Mouse (Mus musculus): ENCODE results near the gene Ptbp1.

Gene Ptbp1

DNA sequence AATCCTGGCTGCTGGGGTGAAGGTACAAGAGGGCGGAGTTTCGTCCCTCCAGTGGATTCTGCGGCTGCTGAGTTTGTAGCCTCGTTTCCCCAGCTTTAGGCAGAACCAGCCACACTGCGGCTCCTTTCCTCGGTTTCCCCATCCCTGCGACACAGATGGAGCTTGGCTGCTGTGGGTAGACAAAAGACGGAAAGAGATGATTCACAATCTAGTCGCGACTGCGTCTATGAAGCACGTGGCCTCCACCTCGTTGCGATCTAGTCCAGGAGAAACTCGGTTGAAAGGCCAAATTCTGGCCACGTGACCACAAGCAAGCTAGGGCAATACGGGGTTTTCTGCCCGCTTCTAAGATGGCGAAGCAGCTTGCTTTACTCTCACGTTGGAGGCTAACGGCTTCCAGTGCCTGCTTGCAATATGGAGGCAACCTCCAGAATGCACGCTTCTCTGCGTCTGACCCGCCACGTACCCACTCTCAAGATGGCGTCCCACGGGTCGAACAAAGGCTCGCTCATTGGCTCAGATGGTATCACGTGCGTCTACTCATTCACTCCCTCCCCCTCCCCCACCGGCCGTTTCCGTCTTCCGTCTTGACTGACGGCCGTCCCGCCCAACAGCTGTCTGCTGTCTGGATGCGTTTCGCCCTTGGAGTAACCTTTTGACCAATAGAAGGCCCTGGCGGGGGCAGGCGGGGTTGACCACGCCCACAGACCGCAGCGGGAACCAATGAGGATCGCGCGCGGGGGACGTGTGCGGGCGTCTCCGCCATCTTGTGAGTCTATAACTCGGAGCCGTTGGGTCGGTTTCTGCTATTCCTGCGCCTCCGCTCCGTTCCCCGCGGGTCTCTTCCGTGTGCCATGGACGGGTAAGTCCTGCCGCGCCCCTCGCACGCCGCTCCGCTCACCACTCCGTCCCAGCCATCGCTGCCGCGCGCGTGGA, at the start of gene Ptbp1:
Gene Ptbp1, plus strand, starts transcription at position 568 of the 936 bp plus-strand sequence.
- peak; percentile 100 for DNase-seq (ENCODE audit: low read depth, low spot score)

DNA sequence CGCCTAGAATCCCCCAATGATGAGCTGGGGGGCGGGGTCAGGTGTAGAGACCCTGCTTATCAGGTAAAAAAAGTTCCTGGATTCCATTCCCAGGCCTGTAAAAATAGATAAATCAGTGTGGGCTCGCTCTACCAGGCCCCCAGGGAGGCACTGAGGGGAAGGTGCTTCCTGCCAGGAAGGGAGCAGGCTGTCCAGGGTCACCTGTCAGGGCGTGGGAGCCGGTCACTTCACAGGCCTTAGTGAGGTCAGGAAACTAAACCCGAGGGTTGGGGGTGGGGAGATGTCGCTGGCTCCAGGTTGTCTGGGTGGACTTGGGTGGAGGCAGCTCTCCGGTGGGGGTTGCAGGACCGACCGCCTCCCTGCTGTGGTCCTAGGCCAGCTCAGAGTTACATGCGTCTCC, 48.6 kb upstream of the Ptbp1 start:
- no peak for DNase-seq (ENCODE audit: low read depth, low spot score)

DNA sequence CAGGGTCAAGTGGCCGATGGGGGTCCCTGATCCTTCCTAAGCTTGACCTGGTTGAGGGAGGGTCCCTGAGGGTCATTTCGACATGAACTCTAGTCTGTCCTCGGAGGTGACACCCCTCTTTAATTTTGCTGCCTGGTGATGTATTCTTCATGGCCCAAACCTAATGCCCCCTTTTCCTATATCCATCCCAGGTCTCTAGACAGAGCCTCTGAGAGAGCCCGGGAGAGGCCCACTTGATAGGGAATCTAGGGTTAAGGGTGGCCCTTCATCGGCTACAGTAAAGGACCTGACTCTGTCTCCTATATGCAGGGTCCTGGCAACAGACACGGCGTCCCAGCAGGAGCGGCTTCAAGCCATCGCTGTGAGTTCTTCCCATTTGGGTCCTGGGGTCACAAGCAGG, 47.9 kb upstream of the Ptbp1 start:
- no peak for DNase-seq (ENCODE audit: low read depth, low spot score)

DNA sequence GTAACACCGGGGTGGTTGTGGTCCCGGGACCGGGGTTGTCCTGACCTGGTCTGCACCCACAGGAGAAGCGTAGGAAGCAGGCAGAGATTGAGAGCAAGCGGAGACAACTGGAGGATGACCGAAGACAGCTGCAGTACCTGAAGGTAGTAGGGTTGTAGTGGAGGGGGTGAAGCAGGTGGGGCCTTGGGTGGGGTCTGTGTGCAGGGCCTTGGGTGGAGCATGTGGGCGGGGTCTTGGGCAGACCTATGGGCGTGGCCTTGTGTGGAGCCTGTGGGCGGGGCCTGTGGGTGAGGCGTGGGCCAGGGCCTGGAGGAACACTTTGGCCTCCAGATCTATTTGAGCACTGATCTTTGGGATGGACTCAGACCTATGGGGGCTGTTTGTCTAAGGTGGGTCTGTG, 47.3 kb upstream of the Ptbp1 start:
- DNase-seq (ENCODE audit: low read depth, low spot score): no peak

DNA sequence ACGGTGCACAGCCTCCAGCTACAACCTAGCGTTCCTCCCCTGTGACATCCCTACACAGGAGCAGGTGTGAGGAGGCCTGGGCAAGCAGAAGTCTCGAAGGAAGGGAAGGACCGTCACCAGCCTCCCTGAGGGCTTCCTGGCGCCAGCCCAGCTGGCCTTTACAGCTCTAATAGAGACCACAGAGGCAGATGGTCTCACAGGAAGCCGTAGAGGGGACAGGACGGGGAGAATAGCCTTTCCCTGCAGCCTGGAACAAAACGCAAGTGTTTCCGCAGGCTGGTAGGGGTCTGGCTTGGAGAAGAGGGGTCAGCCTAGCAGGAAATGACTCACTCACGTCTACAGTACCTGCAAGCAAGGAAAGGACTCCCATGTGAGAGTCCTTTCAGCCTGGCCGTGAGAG, 46.4 kb upstream of the Ptbp1 start:
- no peak for DNase-seq (ENCODE audit: low read depth, low spot score)

DNA sequence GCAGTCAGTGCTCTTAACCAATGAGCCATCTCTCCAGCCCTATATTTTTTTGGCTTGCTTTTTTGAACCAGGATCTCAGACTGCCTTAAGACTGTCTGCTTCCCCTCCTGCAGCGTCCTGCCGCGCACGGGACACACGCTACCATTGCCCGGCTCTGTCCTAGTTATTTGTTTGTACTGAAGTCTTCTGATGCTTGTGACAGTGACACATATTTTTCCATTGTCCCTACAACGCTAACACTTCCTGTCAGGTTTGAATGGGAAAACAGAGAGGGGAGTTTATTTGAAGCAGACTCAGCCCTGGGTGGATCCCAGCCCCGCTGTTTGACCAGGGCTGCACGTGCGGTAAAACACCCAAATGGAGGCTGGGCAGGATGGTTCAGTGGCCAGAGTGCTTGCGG, 45.5 kb upstream of the Ptbp1 start:
- DNase-seq (ENCODE audit: low read depth, low spot score): no peak

DNA sequence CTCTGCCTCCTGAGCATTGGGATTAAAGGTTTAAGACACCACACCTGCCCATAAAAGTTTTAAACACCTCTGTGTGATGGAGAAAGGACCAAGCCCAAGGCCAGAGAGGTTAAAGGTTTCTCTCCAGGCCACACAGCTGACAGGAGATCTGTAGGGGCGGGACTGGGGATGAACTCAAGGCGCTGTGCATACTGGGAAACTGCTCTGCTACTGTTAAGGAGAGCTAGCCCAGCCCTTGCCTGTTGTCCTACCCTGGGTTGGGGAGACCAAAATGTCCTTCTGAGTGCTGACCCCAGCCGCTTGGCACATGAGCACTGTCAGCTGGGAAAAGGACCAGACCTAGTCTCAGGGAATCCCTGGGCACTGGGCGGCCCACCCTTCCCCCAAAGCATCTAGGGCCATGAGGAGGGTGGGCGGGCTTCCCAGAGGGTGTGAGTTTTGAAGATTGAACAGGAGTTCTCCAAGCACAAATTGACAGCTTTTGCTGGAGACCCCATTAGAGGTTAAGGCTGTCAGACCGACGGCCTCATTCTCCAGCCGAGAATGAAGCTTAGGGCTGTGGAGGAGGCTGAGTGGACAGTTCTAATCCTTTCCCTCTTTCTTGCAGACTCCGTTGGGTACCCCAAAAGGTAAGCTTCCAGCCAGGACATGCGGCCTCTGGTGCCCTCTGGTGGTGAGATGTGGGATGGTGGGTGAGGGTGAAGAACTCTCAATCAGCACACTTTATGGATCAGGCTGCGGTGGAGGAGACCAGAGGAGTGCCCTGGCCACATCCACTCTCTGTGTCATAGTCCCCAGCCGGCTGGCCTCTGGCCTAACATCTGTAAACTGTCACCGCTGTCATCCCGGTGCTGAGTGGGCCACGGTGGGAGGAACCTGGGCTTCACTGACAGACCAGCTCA, 42.2 kb upstream of the Ptbp1 start:
- DNase-seq (ENCODE audit: low read depth, low spot score): peak; percentile 46

DNA sequence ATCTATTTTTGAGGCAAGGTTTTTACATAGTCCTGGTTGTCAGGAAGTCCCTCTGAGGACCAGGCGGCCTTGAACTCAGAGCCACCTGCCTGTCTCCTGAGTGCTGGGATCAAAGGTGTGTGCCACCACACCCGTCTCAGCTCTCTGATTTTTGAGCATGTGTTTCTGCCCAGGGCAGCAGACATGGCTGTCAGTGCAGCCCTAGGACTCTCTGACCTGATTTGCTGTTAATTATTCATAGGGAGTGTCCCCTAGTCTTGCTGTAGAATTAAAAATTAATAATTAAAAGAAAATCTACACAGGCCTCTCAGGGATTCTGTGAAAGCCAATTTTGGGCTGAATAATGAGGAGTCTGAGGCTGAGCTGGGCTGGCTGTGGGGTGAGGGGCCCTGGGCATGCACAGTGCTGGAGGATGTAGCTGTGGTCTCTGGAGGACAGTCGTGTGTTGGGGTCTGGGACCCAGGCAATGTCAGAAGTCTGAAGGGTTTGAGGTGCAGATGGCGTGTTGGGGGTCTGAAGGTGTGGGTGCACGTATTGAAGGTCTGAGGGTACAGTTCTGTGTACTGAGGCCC, 39.9 kb upstream of the Ptbp1 start:
- no peak for DNase-seq (ENCODE audit: low read depth, low spot score)

DNA sequence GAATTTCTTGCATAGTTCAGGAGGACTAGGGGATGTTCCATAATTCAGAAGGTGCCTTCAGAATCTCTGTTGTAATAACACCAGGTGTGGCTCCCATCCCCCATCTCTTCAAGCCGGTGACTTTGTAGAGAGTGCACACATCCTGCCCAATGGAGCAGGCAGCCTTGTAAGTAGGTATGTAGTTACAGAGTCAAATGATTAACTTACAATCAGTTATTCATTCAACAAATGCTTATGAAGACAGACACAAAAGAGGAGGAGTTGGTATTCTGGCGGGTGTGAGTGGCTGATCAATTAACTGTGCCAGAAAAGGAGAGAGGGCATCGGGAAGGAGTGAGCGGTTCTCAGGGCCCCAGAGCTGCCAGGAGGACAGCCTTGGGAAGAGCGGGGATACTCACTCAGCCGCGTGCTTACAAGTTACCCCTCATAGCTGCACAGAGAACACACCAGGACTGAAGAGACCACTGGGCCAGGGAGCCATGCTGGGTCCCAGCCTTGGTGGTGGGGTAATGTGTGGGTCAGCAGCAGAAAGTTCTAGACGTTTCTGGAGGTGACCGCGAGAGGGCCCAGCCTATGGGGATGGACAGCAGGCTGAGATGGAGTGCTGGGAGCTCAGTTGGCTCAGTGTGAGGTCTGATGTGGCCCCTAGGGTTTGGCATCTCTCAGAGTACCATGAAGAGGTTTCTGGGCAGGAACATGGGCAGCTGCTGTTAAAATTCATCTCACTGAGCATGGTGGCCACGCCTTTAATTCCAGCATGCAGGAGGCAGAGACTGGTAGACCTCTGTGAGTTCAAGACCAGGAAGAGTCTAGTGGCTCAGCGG, 38.3 kb upstream of the Ptbp1 start:
- no peak for DNase-seq (ENCODE audit: low read depth, low spot score)

DNA sequence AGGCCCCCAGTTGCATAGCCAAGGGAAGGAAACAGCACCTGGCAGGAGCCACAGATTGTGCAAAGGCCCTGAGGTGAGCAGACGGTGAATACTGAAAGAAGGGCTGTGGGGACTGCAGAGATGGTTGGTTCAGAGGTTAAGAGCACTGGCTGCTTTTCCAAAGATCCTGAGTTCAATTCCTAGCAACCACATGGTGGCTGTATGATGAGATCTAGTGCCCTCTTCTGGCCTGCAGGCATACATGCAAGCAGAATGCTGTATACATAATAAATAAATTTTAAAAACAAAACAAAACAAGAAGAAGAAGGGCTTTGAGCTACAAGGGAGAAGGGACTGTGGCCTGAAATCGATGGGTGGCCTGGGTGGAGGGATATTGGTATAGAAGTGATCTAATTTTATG, 37.1 kb upstream of the Ptbp1 start:
- DNase-seq (ENCODE audit: low read depth, low spot score): no peak

DNA sequence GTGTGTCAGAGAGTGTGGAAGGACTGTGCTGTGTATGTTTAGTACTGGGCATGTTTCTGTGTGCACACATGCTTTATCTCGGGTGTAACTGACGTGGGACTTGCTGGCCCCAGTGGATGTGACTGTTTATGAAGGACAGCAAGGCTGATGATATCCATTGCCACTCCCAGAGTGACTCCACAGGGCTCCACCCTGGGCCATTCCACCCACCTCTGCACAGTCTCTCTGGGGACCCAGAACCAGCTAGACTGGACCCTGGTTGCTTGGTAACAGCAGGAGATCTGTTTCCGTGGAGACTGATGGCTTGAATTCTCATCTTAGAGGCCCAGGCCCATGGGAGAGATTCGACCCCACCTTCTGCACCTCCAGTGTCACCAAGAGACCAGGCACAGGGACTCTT, 36.0 kb upstream of the Ptbp1 start:
- no peak for DNase-seq (ENCODE audit: low read depth, low spot score)

DNA sequence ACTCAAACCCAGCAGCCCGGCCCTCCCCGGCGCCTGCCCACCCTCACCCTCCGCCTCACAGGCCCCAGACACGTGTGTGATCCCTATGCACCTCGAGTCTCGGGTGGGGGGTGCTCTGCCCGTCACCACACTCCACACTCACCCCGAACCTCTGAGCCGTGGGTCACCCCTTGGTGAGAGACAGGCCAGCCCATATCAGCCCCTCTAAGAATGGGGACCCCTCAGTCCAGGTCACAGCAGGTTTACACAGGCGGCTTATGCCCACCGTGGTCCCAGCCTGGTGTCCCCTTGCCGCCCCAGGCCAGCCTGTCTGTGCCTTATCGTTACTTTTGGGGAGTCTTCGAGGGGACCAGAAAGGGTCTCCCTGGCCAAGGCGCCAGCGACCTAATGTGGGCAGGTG, 34.6 kb upstream of the Ptbp1 start:
- DNase-seq (ENCODE audit: low read depth, low spot score): no peak

DNA sequence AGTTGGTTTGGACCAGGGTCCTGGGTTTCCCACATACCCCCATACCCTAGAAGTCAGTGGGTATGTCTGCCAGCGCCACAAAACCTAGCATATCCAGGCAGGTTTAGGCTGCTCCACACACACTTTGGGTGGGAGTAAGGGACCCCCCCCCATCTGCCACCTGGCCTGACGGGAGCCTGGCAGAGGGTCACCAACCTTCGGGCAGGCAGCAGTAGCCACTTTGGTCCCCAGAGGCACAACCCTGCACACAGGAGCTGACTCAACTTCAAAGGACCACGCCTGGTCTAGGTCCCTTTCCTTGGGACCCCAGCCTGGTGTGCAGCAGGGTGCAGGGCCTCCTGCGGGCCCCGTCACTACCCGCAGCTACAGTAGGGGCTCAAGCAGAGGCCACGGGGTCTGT, 34.0 kb upstream of the Ptbp1 start:
- DNase-seq (ENCODE audit: low read depth, low spot score): no peak

DNA sequence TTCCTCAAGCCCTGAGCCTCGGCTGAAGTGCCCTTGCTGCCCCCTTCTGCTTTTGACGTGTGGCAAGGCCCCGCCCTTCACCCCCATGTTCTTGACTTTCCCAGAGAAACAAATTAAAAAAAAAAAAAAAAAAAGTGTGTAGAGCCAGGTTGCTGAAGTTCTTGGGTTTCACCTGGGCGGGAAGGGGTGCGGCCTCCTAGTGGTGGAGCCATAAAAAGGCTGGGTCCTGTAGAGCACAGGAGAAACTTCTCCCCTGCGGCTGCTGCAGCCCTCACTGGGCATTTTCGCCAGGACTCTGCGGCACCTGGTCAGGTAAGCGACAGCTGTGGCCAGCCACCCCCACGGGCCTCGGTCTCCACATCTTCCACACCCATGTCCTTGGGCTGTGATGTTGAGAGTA, 33.4 kb upstream of the Ptbp1 start, which contains the start of gene Misp:
Gene Misp, plus strand, starts transcription at position 208 of the 400 bp plus-strand sequence.
- DNase-seq (ENCODE audit: low read depth, low spot score): no peak

DNA sequence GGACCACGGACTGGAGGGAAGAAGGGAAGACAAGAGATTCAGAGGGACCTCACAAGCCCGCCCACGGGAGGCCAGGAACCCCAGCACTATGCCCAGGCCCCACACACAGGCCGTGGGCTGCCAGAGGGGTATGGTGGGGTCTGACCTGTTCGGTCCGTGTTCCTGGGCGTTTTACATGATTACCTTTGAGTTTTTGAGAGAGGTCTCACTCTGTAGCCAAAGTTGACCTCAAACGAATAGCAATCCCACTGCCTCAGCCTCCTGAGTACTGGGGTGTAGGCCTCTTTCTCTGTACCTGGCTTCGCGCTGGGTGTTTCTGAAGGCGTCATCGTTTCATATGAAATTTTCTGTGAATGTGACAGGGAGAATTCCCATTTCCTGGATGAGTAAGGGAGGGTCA, 32.5 kb upstream of the Ptbp1 start:
- no peak for DNase-seq (ENCODE audit: low read depth, low spot score)

DNA sequence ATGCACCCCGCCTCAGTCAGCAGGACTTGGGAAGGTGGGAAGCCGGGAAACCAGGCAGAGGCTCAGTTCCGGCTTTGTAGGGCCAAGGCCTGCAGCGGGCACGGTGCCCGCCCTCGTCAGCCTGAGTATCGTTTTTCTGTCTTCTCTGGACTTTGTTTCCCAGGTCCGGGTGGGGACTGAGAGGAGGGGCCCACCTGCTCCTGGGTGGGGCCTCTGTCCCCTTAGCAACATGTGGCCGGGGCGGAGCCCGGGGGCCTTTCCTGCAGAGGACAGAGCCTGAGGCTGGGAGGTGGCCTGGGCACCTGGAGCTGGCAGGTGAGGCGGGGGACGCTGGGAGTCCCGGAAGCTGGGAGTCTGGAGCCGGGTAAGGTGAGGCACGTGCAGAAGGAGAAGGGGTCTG, 31.9 kb upstream of the Ptbp1 start:
- no peak for DNase-seq (ENCODE audit: low read depth, low spot score)

DNA sequence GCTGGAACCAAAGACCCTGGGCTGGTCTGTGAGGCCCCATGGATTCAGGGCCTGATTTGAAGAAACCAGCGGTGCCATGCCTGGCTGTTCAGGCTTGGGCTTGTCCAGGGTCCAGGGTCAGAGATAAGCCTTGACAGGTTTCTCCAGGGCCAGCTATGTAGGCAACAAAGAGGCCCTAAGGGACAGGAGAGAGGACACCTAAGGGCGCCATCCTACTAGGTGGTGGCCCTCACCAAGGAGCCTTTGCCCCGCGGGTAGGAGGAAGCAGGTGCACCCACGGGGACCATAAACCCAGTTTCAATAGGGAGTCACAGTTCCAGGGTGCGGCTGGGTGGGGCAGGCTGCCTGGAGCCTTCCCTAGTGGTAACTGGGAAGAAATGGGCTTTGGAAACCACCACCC, 31.2 kb upstream of the Ptbp1 start:
- no peak for DNase-seq (ENCODE audit: low read depth, low spot score)

DNA sequence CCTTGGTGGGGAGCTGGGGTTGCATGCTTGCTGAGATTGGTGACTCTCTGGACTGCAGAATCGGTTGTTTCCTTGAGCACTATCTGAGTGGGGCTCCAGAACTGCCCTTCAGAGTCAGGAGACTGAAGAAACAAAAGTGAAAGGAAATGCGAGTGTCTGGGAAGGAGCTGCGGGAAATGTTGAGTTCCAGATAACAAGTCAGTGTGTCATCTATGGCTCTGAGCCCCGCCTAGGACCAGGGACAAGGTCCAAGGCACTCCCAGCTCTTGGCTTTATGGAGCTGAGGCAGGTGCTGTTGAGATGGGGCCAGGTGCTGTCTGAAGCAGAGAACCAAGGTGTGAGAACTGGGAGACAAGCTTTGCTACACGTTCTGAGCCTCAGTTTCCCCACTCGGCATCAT, 29.8 kb upstream of the Ptbp1 start:
- no peak for DNase-seq (ENCODE audit: low read depth, low spot score)

DNA sequence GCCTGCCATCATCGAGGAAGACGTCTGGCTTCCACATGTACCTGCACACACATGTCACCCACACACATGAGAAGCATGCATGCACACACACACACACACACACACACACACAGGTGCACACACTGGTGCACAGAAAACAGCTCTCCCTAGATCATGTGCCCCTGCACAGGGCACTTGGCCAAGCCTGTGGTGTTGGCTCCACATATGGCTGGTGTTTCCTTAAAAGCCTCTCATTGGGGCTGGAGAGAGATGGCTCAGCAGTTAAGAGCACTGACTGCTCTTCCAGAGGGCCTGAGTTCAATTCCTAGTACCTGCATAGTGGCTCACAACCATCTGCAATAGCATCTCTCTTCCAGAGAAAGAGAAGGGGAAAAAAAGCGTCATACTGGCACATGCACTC, 22.6 kb upstream of the Ptbp1 start:
- no peak for DNase-seq (ENCODE audit: low read depth, low spot score)

DNA sequence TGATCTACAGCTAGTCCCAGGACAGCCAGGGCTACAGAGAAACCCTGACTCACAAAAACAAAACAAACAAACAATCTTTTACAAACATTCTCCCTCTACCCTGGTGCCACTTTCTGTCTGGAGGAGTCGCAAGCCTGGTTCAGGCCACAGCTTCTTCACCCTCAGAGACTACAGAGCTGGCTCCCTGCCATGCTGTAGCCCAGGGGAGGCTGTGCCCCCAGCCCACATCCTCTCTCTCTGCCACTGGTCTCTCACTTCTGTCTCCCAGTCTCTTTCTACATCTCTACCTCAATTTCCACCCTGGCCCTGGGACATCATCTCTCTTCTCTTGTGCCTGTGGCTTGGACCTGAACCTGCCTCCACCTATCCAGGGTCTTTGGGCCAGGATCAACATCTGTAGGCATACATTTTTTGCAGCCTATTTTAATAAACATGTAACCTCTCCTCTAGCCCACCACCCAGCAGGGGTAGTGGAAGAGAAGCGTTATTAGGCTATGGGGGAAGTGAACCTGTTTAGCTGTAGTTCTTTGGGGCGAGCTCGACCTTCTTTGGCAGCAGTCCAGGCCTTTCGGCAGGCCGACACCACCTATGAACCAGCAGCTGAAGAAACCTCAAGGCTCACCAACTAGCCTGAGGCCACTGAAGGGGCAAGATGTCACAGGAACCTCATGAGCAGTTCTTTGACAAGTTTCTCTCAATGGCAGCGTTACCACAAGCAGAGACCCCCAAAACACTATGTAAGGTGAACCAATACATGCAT, 22.0 kb upstream of the Ptbp1 start:
- no peak for DNase-seq (ENCODE audit: low read depth, low spot score)

DNA sequence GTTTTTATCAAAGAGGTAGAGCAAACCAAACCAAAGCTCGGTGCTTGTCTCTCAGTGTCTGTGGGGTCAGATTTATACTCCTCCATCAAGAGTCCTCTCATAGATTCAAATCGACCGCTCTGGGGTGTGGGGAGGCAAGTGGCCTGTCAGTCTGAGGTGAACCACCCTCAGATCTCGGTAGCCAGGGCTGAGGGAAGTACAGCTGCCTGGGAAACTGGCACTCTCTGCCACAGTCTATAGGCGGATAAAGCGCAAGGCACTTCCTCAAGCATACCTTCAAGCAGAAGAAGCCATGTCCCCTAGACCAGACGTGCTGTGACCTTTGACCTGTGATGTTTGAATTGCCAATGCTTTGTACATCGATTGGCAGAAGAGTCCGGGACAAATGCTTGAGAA, 21.4 kb upstream of the Ptbp1 start:
- DNase-seq (ENCODE audit: low read depth, low spot score): no peak

Data from c-Kit-negative CD71-positive TER-119-positive erythroid progenitor cells, embryonic 14.5 days (primary cell).